Mouse (Mus musculus): Measurements from ENCODE around the gene Lpcat2. TPM values are rescaled to one million over a fixed set of nuclear protein-coding genes. Genes with fewer than 3 reads are reported as not detected.

Lpcat2 gene
- polyA plus RNA-seq, 1 experiment from 2014 or later = 8.0 TPM

DNA sequence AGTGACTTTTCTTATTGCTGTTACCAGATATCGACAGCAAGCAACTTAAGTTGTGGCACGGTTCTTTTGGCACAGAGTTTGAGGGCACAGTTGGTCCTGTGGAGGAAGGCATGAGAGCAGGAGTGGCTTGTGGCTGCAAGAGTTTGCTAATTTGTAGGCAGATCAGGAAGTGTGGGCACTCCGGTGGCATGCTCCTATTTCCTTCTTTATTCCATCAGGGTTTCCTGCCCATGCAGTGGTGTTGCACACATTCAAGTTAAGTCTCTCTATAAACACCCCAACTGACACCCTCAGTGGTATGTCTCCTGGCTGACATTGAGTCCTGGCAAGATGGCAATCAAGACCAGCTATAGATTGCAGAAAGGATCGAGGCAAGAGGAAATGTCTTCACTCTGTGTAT is 93.9 kb downstream of the Lpcat2 start:
- Histone ChIP-seq H3K36me3 (ENCODE audit: insufficient read depth) (no peaks in the 10 kb centered on the region), H3K9ac (no peak overlapping the region), H3K27ac (ENCODE audit: low read depth) (no peak overlapping the region), H3K27me3 (ENCODE audit: insufficient read depth, low read length) (no peaks in the 10 kb centered on the region), H3K4me3 (ENCODE audit: low read depth, low read length) (no peak overlapping the region), H3K4me1 (ENCODE audit: insufficient read depth) (no peaks in the 10 kb centered on the region), H3K9me3 (ENCODE audit: low read depth, low read length) (no peaks in the 10 kb centered on the region), H3K4me2 (no peak overlapping the region)
- 83% methylated on average over 4 of the region's 4 CpGs for WGBS
- DNase-seq (no peak), ATAC-seq (ENCODE audit: insufficient read depth) (no peak)
- no peak for TF ChIP-seq CTCF (IDR thresholded peaks at IDR 0.05; ENCODE audit: low read depth)

DNA sequence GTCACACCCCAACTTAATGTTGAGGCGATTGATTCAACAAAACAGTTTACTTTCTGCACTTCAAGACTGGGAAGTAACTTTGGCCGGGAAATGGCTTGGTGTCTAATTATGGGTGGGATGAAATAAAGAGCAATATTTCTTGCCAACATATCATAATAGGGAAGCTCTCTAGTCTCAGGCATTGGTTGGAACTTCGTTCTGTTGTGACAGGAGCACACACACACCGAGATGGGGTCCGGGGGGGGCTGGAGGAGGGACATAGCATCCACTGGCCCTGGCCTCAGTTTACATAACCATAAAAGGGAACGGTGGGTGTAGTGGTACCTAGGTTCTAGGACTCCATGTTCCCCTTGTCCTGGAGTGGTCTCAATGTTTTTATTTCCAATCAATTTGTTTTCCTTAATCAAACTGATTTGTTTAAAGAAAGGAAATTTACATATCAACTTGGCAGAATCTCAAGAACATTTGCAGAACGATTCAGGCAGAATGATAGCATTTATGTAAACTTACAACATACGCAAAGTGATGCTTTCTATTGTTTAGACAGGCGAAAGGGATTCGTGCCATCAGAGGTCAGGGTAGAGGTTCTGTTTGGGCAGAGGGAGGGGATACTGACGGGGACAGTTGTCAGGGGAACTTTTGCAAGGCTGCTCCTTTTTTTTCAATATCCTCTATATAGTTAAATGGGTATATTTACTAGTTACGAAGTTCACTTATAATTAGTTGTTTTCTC is 95.7 kb downstream of the Lpcat2 start:
- no peaks in the 10 kb centered on the region for H3K27me3 ChIP-seq (ENCODE audit: insufficient read depth, low read length)
- H3K4me3 ChIP-seq (ENCODE audit: low read depth, low read length) = no peak overlapping the region
- ATAC-seq (ENCODE audit: insufficient read depth) (peak; percentile 87), DNase-seq (peak; percentile 80)
- no peak overlapping the region for H3K27ac ChIP-seq (ENCODE audit: low read depth)
- no peak overlapping the region for H3K9ac ChIP-seq
- no peaks in the 10 kb centered on the region for H3K9me3 ChIP-seq (ENCODE audit: low read depth, low read length)
- H3K4me1 ChIP-seq (ENCODE audit: insufficient read depth) = no peaks in the 10 kb centered on the region
- 25% methylated on average over 12 of the region's 12 CpGs for WGBS
- H3K36me3 ChIP-seq (ENCODE audit: insufficient read depth) = no peaks in the 10 kb centered on the region
- no peak overlapping the region for H3K4me2 ChIP-seq
- no peak for TF ChIP-seq CTCF (IDR thresholded peaks at IDR 0.05; ENCODE audit: low read depth)

DNA sequence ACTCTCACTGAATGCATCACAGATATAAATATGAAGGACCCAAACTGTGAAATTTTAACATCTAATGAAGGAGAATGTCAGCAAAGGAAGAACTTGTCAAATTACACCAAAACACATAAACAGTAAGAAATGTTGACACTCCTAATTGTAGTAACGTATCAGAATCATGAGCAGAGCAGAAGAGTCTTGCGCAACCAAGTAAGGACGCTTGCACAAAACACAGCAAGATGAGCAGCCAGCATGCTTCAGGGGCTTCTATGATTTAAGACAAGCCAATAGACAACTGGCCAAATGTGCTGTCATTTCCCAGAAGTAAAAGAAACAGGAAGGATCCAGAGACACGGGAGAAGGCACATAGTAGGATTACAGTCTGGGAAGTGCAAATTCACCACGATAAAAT is 98.9 kb downstream of the Lpcat2 start:
- Histone ChIP-seq H3K4me3 (ENCODE audit: low read depth, low read length) (no peak overlapping the region), H3K4me1 (ENCODE audit: insufficient read depth) (no peaks in the 10 kb centered on the region), H3K9ac (no peak overlapping the region), H3K9me3 (ENCODE audit: low read depth, low read length) (no peaks in the 10 kb centered on the region), H3K4me2 (no peak overlapping the region), H3K36me3 (ENCODE audit: insufficient read depth) (no peaks in the 10 kb centered on the region), H3K27ac (ENCODE audit: low read depth) (no peak overlapping the region), H3K27me3 (ENCODE audit: insufficient read depth, low read length) (peaks cover 4% of the 10 kb centered on the region; the same call in 1 of the 2 replicates)
- no peak for ATAC-seq (ENCODE audit: insufficient read depth)
- WGBS = 55% methylated on average over 5 of the region's 5 CpGs
- DNase-seq = peak; percentile 70
- no peak for TF ChIP-seq CTCF (IDR thresholded peaks at IDR 0.05; ENCODE audit: low read depth)

DNA sequence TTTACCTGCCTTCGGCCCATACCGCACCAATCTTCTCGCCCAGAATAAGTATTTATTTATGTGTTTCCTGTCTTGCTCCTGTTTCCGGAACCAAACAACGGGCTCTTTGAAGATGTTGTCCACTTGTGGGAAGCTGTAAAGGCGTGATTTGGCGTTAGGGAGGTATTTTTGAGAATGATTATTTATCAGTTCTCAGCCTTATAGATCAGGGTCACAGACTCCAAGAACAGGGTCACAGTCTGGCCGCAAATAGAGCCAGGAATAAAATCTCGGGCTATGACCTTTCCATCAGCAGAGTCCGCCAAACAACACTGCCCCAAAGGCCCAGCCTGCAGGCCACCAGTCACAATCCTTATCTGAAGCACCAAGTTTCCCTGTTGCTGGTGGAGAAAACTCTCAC is 104.6 kb downstream of the Lpcat2 start, which contains the start of gene Slc6a2:
Gene Slc6a2 (plus strand): TSS at position 301 of the 400 bp plus-strand sequence.
- peak within 1 kb of the TSS; percentile 78 for H3K4me2 ChIP-seq
- H3K9ac ChIP-seq = no peak within 1 kb of the TSS
- no peaks in the 10 kb centered on the region for H3K36me3 ChIP-seq (ENCODE audit: insufficient read depth)
- H3K9me3 ChIP-seq (ENCODE audit: low read depth, low read length) = no peaks in the 10 kb centered on the region
- 63% methylated on average over 10 of the region's 10 CpGs for WGBS
- TF ChIP-seq CTCF (IDR thresholded peaks at IDR 0.05; ENCODE audit: low read depth) = no peak
- H3K27me3 ChIP-seq (ENCODE audit: insufficient read depth, low read length) = peaks cover 51% of the 10 kb centered on the region
- ATAC-seq (ENCODE audit: insufficient read depth) (no peak), DNase-seq (no peak)
- no peak within 1 kb of the TSS for H3K27ac ChIP-seq (ENCODE audit: low read depth)
- no peaks in the 10 kb centered on the region for H3K4me1 ChIP-seq (ENCODE audit: insufficient read depth)
- peak within 1 kb of the TSS; percentile 43 for H3K4me3 ChIP-seq (ENCODE audit: low read depth, low read length)

DNA sequence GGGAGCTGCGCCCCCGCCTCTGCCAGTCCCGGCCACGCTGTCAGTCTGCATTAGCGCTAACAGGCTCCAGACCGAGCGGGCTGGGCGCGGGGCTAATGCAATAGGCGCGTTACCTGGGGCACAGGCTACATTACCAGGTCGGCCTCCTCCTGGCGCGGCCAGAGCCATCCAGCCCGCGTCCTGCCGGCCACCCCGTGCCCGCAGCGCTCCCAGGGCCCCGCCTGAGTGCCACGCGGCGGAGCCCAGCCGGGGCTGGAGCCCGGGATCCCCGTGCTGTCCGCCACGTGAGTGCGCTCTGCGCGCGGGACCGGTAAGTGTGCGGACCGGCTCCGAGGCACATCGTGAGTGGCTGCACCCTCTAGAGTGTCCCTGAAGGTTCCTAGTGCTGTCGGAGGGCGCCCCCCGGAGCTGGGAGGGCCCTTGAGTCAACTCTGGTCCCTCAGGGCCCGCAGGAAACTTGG is 105.3 kb downstream of the Lpcat2 start:
- Histone ChIP-seq H3K9ac (no peak overlapping the region), H3K4me3 (ENCODE audit: low read depth, low read length) (peak overlapping the region; percentile 43), H3K36me3 (ENCODE audit: insufficient read depth) (no peaks in the 10 kb centered on the region), H3K9me3 (ENCODE audit: low read depth, low read length) (no peaks in the 10 kb centered on the region), H3K4me1 (ENCODE audit: insufficient read depth) (no peaks in the 10 kb centered on the region), H3K27ac (ENCODE audit: low read depth) (no peak overlapping the region), H3K27me3 (ENCODE audit: insufficient read depth, low read length) (peaks cover 52% of the 10 kb centered on the region), H3K4me2 (peak overlapping the region; percentile 78)
- DNase-seq (peak; percentile 38), ATAC-seq (ENCODE audit: insufficient read depth) (peak; percentile 69)
- under 1% methylated on average over 42 of the region's 42 CpGs for WGBS
- no peak for TF ChIP-seq CTCF (IDR thresholded peaks at IDR 0.05; ENCODE audit: low read depth)

DNA sequence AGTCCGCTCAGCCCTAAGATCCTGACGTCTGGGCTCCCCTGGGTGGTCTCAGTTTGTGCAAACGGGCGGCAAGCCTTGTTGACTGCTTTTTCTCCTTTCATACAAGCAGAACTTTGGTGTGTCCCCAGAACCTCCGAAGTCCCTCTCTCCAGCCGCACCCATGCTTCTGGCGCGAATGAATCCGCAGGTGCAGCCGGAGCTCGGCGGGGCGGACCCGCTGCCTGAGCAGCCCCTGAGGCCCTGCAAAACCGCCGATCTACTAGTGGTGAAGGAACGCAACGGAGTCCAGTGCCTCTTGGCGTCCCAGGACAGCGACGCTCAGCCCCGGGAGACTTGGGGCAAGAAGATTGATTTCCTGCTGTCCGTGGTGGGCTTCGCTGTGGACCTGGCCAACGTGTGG is 105.9 kb downstream of the Lpcat2 start:
- Histone ChIP-seq H3K27ac (ENCODE audit: low read depth) (no peak overlapping the region), H3K4me1 (ENCODE audit: insufficient read depth) (no peaks in the 10 kb centered on the region), H3K9me3 (ENCODE audit: low read depth, low read length) (no peaks in the 10 kb centered on the region), H3K4me2 (peak overlapping the region; percentile 78), H3K4me3 (ENCODE audit: low read depth, low read length) (peak overlapping the region; percentile 43), H3K9ac (no peak overlapping the region), H3K36me3 (ENCODE audit: insufficient read depth) (no peaks in the 10 kb centered on the region), H3K27me3 (ENCODE audit: insufficient read depth, low read length) (peaks cover 52% of the 10 kb centered on the region)
- 2% methylated on average over 25 of the region's 25 CpGs for WGBS
- TF ChIP-seq CTCF (IDR thresholded peaks at IDR 0.05; ENCODE audit: low read depth) = no peak
- peak; percentile 20 for DNase-seq
- ATAC-seq (ENCODE audit: insufficient read depth) = 0 out of 2 replicates have a peak, but pooled peaks have one; percentile 29

DNA sequence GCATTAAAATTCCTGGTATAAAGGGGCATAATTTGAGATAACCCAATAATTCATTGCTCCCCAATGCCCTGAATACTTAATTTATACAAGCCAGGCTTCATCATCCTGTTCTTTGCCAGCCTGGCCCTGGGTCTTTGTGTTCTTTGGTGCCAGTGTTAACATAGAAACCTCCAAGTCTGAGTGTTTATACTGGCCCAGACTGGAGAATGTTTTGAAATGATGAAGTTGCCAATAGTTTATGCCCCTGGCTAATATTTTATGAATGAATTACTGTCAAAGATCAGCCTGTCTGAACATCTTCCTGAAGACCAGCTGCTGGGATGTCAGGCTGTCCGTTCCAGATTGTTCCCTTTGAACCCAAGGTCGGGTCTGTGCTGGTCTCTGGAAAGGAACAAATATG is 109.4 kb downstream of the Lpcat2 start:
- H3K27me3 ChIP-seq (ENCODE audit: insufficient read depth, low read length) = peaks cover 44% of the 10 kb centered on the region
- H3K36me3 ChIP-seq (ENCODE audit: insufficient read depth) = no peaks in the 10 kb centered on the region
- no peaks in the 10 kb centered on the region for H3K9me3 ChIP-seq (ENCODE audit: low read depth, low read length)
- no peak overlapping the region for H3K27ac ChIP-seq (ENCODE audit: low read depth)
- no peaks in the 10 kb centered on the region for H3K4me1 ChIP-seq (ENCODE audit: insufficient read depth)
- 34% methylated on average over 2 of the region's 2 CpGs for WGBS
- ATAC-seq (ENCODE audit: insufficient read depth) (no peak), DNase-seq (no peak)
- no peak for TF ChIP-seq CTCF (IDR thresholded peaks at IDR 0.05; ENCODE audit: low read depth)
- H3K9ac ChIP-seq = no peak overlapping the region
- no peak overlapping the region for H3K4me2 ChIP-seq
- H3K4me3 ChIP-seq (ENCODE audit: low read depth, low read length) = no peak overlapping the region

Small RNA genes lying within 50 kb of the gene (microRNA-seq; reads per million reads assigned to microRNA genes)
- not detected for gene Gm22151 (ENCODE audit: borderline number of aligned reads)

Other genes with a start within 250 kb of the Lpcat2 start
- gene Irx6, start 181.1 kb upstream of the Lpcat2 start, polyA plus RNA-seq (2014; fragmentation: Nextera tagmentation; extraction: Ambion mirVana) = not detected in 2 replicates
- gene Mmp2, start 28.0 kb upstream of the Lpcat2 start, polyA plus RNA-seq (2014; fragmentation: Nextera tagmentation; extraction: Ambion mirVana) = 268 and 283 TPM in 2 replicates
- gene Capns2, start 46.1 kb downstream of the Lpcat2 start, polyA plus RNA-seq (2014; fragmentation: Nextera tagmentation; extraction: Ambion mirVana) = 0.26 and 1.2 TPM in 2 replicates
- 0.08 and 0.16 TPM in 2 replicates for gene Slc6a2, start 104.7 kb downstream of the Lpcat2 start, polyA plus RNA-seq (2014; fragmentation: Nextera tagmentation; extraction: Ambion mirVana)
- not detected in 2 replicates for gene Ces1a, start 192.9 kb downstream of the Lpcat2 start, polyA plus RNA-seq (2014; fragmentation: Nextera tagmentation; extraction: Ambion mirVana)
- not detected in 2 replicates for gene Ces1b, start 224.7 kb downstream of the Lpcat2 start, polyA plus RNA-seq (2014; fragmentation: Nextera tagmentation; extraction: Ambion mirVana)